Mouse (Mus musculus) neural tube, embryonic 11.5 days (tissue): ENCODE results near the gene Pnpla8. TPM values are rescaled to one million over a fixed set of nuclear protein-coding genes. Genes with fewer than 3 reads are reported as not detected.
"Not testable (repeated sequence)": the region's sequence is repeated elsewhere in the genome, so short reads cannot be mapped to it uniquely, and the experiment has no call there.

Experiments
- ATAC-seq: fragments of 200-750 bp; cut with Nextera tagmentation; 2 replicates; pipeline ENCODE4 v1.8.0; 2017; ENCODE audit warnings: moderate number of reproducible peaks, mild to moderate bottlenecking, moderate TSS enrichment, moderate library complexity; ENCODE audit not compliant: insufficient read depth, low FRiP score, low TSS enrichment
- DNase-seq: peaks from one replicate; pipeline ENCODE4 v3.0.0-alpha.2; 2015; ENCODE audit warnings: low spot score
- H3K27ac ChIP-seq: fragments of 300-500 bp; sonication (generic); 2 replicates; pipeline ENCODE4 v1.5.1; 2014; ENCODE audit warnings: low read depth, mild to moderate bottlenecking, low read length
- H3K27me3 ChIP-seq: fragments of 300-500 bp; sonication (generic); 2 replicates; pipeline ENCODE4 v1.6.1; 2014; ENCODE audit warnings: mild to moderate bottlenecking, low read length, mixed read lengths; ENCODE audit not compliant: control insufficient read depth, insufficient read depth
- H3K36me3 ChIP-seq: fragments of 300-500 bp; sonication (generic); 2 replicates; pipeline ENCODE4 v1.6.1; 2014; ENCODE audit warnings: mild to moderate bottlenecking, low read length, moderate library complexity, mixed read lengths; ENCODE audit not compliant: control insufficient read depth, insufficient read depth
- H3K4me1 ChIP-seq: fragments of 300-500 bp; sonication (generic); 2 replicates; pipeline ENCODE4 v1.6.1; 2014; ENCODE audit warnings: low read length, mixed read lengths; ENCODE audit not compliant: control insufficient read depth, insufficient read depth
- H3K4me2 ChIP-seq: fragments of 300-500 bp; sonication (generic); 2 replicates; pipeline ENCODE4 v1.6.1; 2014; ENCODE audit warnings: low read depth, mild to moderate bottlenecking, moderate library complexity
- H3K4me3 ChIP-seq: fragments of 300-500 bp; sonication (generic); 2 replicates; pipeline ENCODE4 v1.5.1; 2014; ENCODE audit warnings: low read depth, low read length
- H3K9ac ChIP-seq: fragments of 300-500 bp; sonication (generic); 2 replicates; pipeline ENCODE4 v1.6.1; 2014; ENCODE audit warnings: mild to moderate bottlenecking, low read length
- H3K9me3 ChIP-seq: fragments of 300-500 bp; sonication (generic); 2 replicates; pipeline ENCODE4 v1.6.1; 2016; ENCODE audit warnings: low read length; ENCODE audit not compliant: control insufficient read depth
- WGBS: fragments of 180-500 bp; shearing (Covaris S2); extraction: QIAGEN DNeasy Blood & Tissue Kit; methylation state at CpG from one replicate; pipeline ENCODE4 v1.1.7; 2014; 5-methylcytosine and 5-hydroxymethylcytosine counted together
- polyA plus RNA-seq: library from polyadenylated mRNA; unstranded; fragments of >200 nt; fragmentation: Nextera tagmentation; extraction: Ambion mirVana; gene quantifications from 2 replicates; pipeline ENCODE4 v1.2.1, GENCODE M21; 2014

Pnpla8 gene
- polyA plus RNA-seq: 87.7 and 90.2 TPM in 2 replicates

- peak within 1 kb of the TSS; percentile 51 for H3K4me3 ChIP-seq
- DNase-seq, H3K9me3 ChIP-seq, H3K36me3 ChIP-seq, H3K27ac ChIP-seq, H3K27me3 ChIP-seq, ATAC-seq, H3K4me1 ChIP-seq: not testable (repeated sequence)
- H3K4me2 ChIP-seq: peak within 1 kb of the TSS; percentile 87
- WGBS: 91% methylated on average over 2 of the region's 2 CpGs
- H3K9ac ChIP-seq: peak within 1 kb of the TSS; percentile 72
Observed at GRCm38 (mm10) chr12:44221070-44221469, at the start of gene Pnpla8. Gene Pnpla8 (plus strand): TSS chr12:44221370.

GRCm38 (mm10) chr12:44176331-44177037, 44.7 kb upstream of the Pnpla8 start:
- Histone ChIP-seq H3K4me2 (no peak overlapping the region), H3K36me3 (no peaks in the 10 kb centered on the region), H3K27me3 (no peaks in the 10 kb centered on the region), H3K9me3 (no peaks in the 10 kb centered on the region), H3K4me1 (no peaks in the 10 kb centered on the region), H3K4me3 (no peak overlapping the region), H3K9ac (no peak overlapping the region), H3K27ac (0 out of 2 replicates have a peak overlapping the region, but pooled peaks have one; percentile 4)
- WGBS: 53% methylated on average over 10 of the region's 10 CpGs
- DNase-seq (peak; percentile 28), ATAC-seq (no peak)

- ATAC-seq: no peak
- H3K4me2 ChIP-seq: no peak overlapping the region
- DNase-seq: peak; percentile 39
Observed at GRCm38 (mm10) chr12:44177038-44177355, 44.2 kb upstream of the Pnpla8 start.

DNA sequence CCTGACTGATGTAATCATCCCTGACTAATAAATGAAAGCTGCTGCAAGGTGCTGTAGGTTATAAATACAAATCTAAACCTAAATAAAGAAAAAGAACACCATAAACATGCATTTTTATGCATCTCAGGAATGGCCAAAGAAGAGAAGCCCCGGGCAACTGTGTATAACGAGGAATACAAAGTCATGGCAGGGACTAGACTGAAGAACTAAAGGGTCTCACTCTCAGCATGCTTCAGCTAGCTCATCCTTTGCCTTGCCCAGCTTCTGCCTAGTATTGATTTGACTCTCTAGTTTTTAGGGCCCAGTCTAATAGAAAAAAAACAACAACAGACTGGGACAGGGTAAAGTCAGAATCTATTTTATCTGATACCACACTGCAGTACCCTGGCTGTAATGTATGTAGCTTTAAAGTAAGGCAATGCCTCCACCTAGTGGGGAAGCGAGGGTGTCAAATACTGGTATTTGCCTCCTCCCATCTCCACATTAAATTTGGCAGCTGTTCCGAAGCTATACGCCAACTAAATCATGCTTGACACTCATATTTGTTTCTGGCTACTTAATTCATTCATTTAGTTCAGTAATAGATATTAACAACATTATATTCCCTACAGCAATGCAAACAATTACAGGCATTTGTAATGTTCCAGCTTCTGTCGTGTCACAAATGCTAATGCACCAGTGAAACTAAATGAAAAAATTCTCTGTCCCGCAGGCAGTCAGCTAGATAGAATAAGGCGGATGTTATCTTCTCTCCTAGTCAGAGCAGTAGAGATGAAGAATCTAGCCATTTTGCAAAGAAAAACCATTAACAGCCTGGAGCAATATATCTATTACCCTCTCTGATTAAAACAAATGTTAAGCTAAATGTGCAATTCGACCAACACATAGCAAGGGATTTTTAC, 39.8 kb upstream of the Pnpla8 start:
- WGBS: 60% methylated on average over 9 of the region's 9 CpGs
- no peak overlapping the region for H3K27ac ChIP-seq
- ATAC-seq (peak; percentile 79; the same call in 1 of the 2 replicates), DNase-seq (peak; percentile 58)
- H3K27me3 ChIP-seq: no peaks in the 10 kb centered on the region
- H3K9ac ChIP-seq: no peak overlapping the region
- H3K4me3 ChIP-seq: no peak overlapping the region
- no peaks in the 10 kb centered on the region for H3K36me3 ChIP-seq
- H3K4me1 ChIP-seq: no peaks in the 10 kb centered on the region
- H3K4me2 ChIP-seq: no peak overlapping the region
- no peaks in the 10 kb centered on the region for H3K9me3 ChIP-seq

More at GRCm38 (mm10) chr12:44177038-44177355, 44.2 kb upstream of the Pnpla8 start:
- Histone ChIP-seq H3K27me3 (no peaks in the 10 kb centered on the region), H3K9me3 (no peaks in the 10 kb centered on the region), H3K36me3 (no peaks in the 10 kb centered on the region), H3K4me3 (no peak overlapping the region), H3K27ac (0 out of 2 replicates have a peak overlapping the region, but pooled peaks have one; percentile 4), H3K4me1 (no peaks in the 10 kb centered on the region), H3K9ac (no peak overlapping the region)
- WGBS: 70% methylated on average over 2 of the region's 2 CpGs

DNA sequence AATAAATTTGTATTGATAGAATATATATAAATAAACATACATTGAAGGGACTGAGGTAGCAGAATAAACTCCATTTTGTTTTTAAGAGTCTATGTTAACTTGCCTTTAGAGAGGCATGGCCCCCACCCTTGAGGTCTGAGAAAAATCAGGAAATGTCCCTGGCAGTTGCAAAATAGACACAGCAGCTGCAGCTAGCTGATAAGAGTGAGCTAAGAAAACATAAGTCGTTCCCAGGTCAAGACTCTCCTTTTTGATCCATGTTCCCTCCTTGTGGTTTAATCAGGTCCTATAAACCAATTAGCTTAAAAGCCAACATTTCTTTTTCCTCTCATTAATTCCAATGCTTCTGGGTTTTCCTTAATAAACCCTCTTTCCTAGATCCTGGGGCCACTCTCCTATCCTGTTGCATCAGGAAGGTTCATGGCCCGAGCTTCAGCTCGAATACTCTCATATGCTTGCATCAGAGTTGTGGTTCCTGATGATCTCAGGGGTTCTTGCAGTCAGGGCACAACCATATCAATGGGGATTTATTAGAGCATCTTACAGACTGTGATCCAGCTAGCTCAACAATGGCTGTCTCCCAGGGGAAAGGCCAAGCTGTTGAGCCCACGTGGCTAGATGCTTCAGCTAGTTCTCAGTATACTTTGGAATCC, 23.2 kb upstream of the Pnpla8 start:
- H3K27ac ChIP-seq: no peak overlapping the region
- H3K9me3 ChIP-seq: no peaks in the 10 kb centered on the region
- H3K4me3 ChIP-seq: no peak overlapping the region
- H3K27me3 ChIP-seq: no peaks in the 10 kb centered on the region
- ATAC-seq (no peak), DNase-seq (no peak)
- WGBS: 51% methylated on average over 4 of the region's 4 CpGs
- H3K4me1 ChIP-seq: no peaks in the 10 kb centered on the region
- no peaks in the 10 kb centered on the region for H3K36me3 ChIP-seq
- no peak overlapping the region for H3K4me2 ChIP-seq
- H3K9ac ChIP-seq: no peak overlapping the region

GRCm38 (mm10) chr12:44209141-44209823, 11.9 kb upstream of the Pnpla8 start:
- Histone ChIP-seq H3K4me1 (no peaks in the 10 kb centered on the region; the same call in 1 of the 2 replicates), H3K27me3 (no peaks in the 10 kb centered on the region), H3K4me3 (peak overlapping the region; percentile 68), H3K9me3 (no peaks in the 10 kb centered on the region), H3K4me2 (peak overlapping the region; percentile 73), H3K27ac (peak overlapping the region; percentile 89), H3K9ac (peak overlapping the region; percentile 91), H3K36me3 (no peaks in the 10 kb centered on the region)
- under 1% methylated on average over 37 of the region's 37 CpGs for WGBS
- DNase-seq: peak; percentile 70
- no peak for ATAC-seq

DNA sequence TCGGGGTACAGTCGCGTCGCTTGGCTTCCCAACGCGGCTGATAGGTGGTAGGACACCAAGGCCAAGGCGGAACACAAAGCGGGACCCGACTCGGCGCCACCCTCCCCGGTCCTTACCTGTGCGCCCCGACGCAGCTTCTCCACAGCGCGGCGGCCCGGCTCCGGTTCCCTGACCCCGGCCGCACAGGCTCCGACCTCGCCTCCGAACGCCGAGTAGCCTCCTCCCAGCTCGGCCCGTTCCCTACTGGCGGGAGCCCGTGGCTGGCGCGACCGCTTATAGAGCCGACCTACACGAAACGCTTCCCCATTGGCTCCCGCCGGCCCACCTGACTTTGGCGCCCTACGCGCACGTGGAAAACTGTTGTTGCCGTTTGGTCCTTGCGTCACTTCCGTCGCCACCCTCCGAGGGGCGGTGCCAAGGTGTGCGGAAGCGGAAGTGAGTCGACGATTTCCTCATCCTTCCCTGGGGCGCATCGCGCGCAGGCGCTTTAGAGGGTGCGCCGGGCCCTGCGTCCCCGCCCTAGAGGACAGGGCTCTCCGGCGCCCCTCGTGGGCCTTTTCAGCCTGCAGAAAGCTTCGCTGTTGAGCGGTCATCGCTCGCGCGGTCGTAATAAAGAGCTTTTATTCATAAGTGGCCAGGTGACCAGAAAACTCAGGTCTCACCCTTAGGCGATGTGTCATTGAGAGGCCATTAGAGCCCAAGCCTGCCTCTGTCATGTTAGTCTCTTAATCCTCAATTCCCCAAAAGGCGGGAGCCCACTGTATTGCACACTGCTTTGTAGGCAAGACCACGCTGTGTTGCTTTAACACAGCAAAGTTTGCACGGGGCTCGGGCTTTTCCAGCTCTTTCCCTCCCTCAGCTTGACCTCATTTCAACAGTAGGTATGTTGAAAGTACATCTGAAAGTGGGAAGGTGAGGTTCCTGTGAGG, 11.1 kb upstream of the Pnpla8 start, which contains the start of gene Dnajb9:
Dnajb9 (minus strand) TSS at position 503 of the 929 bp plus-strand sequence.
- WGBS: under 1% methylated on average over 77 of the region's 77 CpGs
- Histone ChIP-seq H3K4me1 (no peaks in the 10 kb centered on the region; the same call in 1 of the 2 replicates), H3K36me3 (no peaks in the 10 kb centered on the region), H3K4me2 (peak within 1 kb of the TSS; percentile 73), H3K27me3 (no peaks in the 10 kb centered on the region), H3K9me3 (no peaks in the 10 kb centered on the region), H3K9ac (peak within 1 kb of the TSS; percentile 91), H3K27ac (peak within 1 kb of the TSS; percentile 89), H3K4me3 (peak within 1 kb of the TSS; percentile 68)
- peak; percentile 99 for ATAC-seq
- peak; percentile 100 for DNase-seq
